Mouse (Mus musculus): ENCODE data around the gene Sardh. TPM values are rescaled to one million over a fixed set of nuclear protein-coding genes. Genes with fewer than 3 reads are reported as not detected.

Sardh gene
- polyA plus RNA-seq, 1 experiment from 2014 or later, result 2.9 TPM

DNA sequence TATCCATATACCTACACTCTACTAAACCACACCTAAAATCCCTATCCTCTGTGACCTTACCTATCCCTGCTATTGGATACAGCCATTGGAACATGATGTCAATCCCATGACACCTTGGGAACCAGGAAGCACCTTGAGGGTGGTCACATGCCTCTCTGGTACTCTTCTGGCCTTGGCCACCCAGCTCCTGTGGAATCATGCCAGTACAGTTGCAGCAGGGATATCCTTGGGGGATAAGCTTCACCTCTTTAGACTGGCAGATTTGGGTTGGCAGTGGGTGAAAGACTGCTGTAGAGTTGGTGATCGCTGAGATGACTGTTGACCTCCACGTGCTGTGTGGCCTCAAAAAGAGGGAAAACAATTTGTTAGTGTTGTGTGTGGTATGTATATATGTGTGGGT is 86.6 kb downstream of the Sardh start:
- H3K9me3 ChIP-seq, result no peaks in the 10 kb centered on the region
- no peaks in the 10 kb centered on the region for H3K36me3 ChIP-seq (replicated peaks)
- peaks cover 8% of the 10 kb centered on the region; the same call in 1 of the 2 replicates for H3K4me1 ChIP-seq
- 0 out of 2 replicates have a peak, but pooled peaks cover 13% of the 10 kb centered on the region for H3K27me3 ChIP-seq (replicated peaks; ENCODE audit: low read depth, poor library complexity, severe bottlenecking)
- H3K4me3 ChIP-seq, result no peak overlapping the region
- H3K27ac ChIP-seq (replicated peaks), result no peak overlapping the region
- no peak for DNase-seq (ENCODE audit: low spot score)
- WGBS, result 92% methylated on average over 2 of the region's 2 CpGs

- 78% methylated on average over 6 of the region's 6 CpGs for WGBS
- no peak overlapping the region for H3K4me3 ChIP-seq
- H3K27me3 ChIP-seq (replicated peaks; ENCODE audit: low read depth, poor library complexity, severe bottlenecking), result no peaks in the 10 kb centered on the region
- DNase-seq (ENCODE audit: low spot score), result no peak
- H3K27ac ChIP-seq (replicated peaks), result no peak overlapping the region
- H3K9me3 ChIP-seq, result no peaks in the 10 kb centered on the region
- H3K4me1 ChIP-seq, result peaks cover 14% of the 10 kb centered on the region; the same call in 1 of the 2 replicates
- H3K36me3 ChIP-seq (replicated peaks), result no peaks in the 10 kb centered on the region
Observed at GRCm38 (mm10) chr2:27156596-27156995, 91.5 kb downstream of the Sardh start.

- 86% methylated on average over 10 of the region's 10 CpGs for WGBS
- H3K27me3 ChIP-seq (replicated peaks; ENCODE audit: low read depth, poor library complexity, severe bottlenecking), result no peaks in the 10 kb centered on the region
- H3K27ac ChIP-seq (replicated peaks), result no peak overlapping the region
- no peak for DNase-seq (ENCODE audit: low spot score)
- H3K9me3 ChIP-seq, result no peaks in the 10 kb centered on the region
- peaks cover 18% of the 10 kb centered on the region; the same call in 1 of the 2 replicates for H3K4me1 ChIP-seq
- H3K36me3 ChIP-seq (replicated peaks), result no peaks in the 10 kb centered on the region
- H3K4me3 ChIP-seq, result no peak overlapping the region
Observed at GRCm38 (mm10) chr2:27154466-27155185, 93.5 kb downstream of the Sardh start.

DNA sequence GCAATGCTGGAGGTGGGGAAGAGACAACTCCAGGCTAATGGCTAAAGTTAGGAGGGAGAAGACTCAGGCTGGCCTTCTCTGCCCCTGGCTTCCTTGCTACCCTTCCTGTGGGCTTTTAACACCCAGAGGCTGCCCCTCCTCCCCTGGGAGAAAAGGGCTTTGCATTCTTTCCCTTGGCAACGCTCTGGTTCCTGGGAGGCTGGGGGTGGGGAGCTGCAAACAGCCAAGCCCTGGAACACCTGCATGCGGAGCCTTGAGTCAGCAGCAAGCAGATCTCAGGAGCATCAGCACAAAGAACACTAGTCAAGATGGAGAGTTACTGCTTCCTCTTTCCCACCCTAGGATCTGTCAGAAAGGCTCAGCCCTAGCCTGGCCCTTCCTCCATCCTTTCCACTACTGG is 98.7 kb downstream of the Sardh start:
- H3K27ac ChIP-seq (replicated peaks), result no peak overlapping the region

GRCm38 (mm10) chr2:27146840-27147239 is 101.3 kb downstream of the Sardh start:
- Histone ChIP-seq H3K4me1 (peaks cover 23% of the 10 kb centered on the region), H3K36me3 (replicated peaks) (no peaks in the 10 kb centered on the region), H3K4me3 (no peak overlapping the region), H3K27me3 (replicated peaks; ENCODE audit: low read depth, poor library complexity, severe bottlenecking) (peaks cover 20% of the 10 kb centered on the region), H3K27ac (replicated peaks) (no peak overlapping the region), H3K9me3 (no peaks in the 10 kb centered on the region)
- WGBS, result 80% methylated on average over 6 of the region's 6 CpGs
- DNase-seq (ENCODE audit: low spot score), result no peak

More for the DNA sequence above, 98.7 kb downstream of the Sardh start:
- no peak for DNase-seq (ENCODE audit: low spot score)
- Histone ChIP-seq H3K27me3 (replicated peaks; ENCODE audit: low read depth, poor library complexity, severe bottlenecking) (no peaks in the 10 kb centered on the region), H3K4me1 (peaks cover 15% of the 10 kb centered on the region), H3K9me3 (no peaks in the 10 kb centered on the region), H3K36me3 (replicated peaks) (no peaks in the 10 kb centered on the region), H3K4me3 (no peak overlapping the region)
- WGBS, result 10% methylated on average over 2 of the region's 2 CpGs

DNA sequence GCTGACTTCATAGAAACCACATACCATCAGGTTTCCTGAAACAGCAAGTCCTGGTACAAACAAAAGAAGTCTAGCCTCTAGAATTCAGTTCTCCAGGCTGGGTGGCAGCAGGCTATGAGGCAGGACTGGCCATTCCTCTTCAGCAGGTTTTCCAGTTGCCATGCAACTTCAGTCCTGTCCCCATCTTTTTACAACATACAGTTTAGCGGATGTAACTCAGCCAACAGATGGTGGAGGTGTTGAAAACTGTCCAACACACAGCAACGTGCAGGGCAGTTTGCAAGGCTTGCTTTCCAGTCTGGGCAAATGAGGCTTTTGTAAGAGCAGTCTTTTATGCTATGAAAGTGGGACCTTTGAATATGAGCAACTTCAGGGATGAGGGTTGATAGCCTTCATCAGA is 103.2 kb downstream of the Sardh start:
- Histone ChIP-seq H3K27ac (replicated peaks) (no peak overlapping the region), H3K4me3 (no peak overlapping the region), H3K27me3 (replicated peaks; ENCODE audit: low read depth, poor library complexity, severe bottlenecking) (peaks cover 39% of the 10 kb centered on the region), H3K4me1 (peaks cover 23% of the 10 kb centered on the region), H3K9me3 (no peaks in the 10 kb centered on the region), H3K36me3 (replicated peaks) (no peaks in the 10 kb centered on the region)
- no peak for DNase-seq (ENCODE audit: low spot score)
- WGBS, result 84% methylated on average over 2 of the region's 2 CpGs

DNA sequence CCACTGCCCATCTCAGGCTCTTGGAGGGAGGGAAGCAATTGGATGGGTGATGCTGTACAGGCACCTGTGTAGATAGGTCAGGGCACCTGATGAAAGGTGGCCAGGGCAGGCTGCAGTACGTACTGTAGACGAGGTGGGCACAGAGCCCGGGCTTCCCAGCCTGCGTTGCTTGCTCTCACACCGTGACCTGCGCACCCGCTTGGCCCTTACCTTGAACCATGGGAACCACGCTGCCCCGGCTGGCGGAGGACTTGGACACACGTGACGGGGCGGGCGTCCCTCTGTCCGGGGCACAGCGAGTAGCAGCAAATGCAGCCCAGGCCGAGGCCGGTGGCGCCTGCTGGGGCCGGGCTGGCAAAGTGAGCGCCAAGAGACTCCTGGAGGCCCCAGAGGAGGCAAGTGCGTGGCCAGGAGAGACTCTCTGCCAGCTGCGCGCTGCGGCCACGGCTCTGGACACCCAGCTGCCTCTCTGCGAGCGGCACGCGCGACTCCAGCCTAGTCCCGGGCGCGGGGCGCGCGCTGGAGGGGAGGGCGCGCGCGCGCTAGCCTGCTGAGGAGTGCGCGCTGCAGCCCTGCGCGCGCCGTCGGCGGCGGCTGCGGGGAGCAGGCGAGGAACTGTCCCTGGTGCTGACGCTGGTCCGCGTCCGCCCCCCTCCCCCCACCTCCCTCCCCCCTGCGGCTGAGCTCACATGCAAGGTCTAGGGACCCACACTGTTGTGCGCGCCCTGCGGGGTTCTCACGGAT is 106.0 kb downstream of the Sardh start, which contains the start of gene Fam163b:
Fam163b (minus strand) TSS at position 542 of the 744 bp plus-strand sequence.
- H3K4me1 ChIP-seq, result peaks cover 10% of the 10 kb centered on the region

More for the DNA sequence above, 106.0 kb downstream of the Sardh start, which contains the start of gene Fam163b:
- DNase-seq (ENCODE audit: low spot score), result peak; percentile 84
- Histone ChIP-seq H3K9me3 (no peaks in the 10 kb centered on the region), H3K27ac (replicated peaks) (0 out of 2 replicates have a peak within 1 kb of the TSS, but pooled peaks have one; percentile 54), H3K4me3 (peak within 1 kb of the TSS; percentile 57), H3K36me3 (replicated peaks) (no peaks in the 10 kb centered on the region), H3K27me3 (replicated peaks; ENCODE audit: low read depth, poor library complexity, severe bottlenecking) (peaks cover 53% of the 10 kb centered on the region)
- 1% methylated on average over 62 of the region's 62 CpGs for WGBS

Other genes starting within 250 kb of the Sardh start
- gene Cacfd1, start 238.4 kb downstream of the Sardh start, polyA plus RNA-seq (2016; fragmentation: Nextera tagmentation; extraction: Ambion mirVana), result 91.0 and 97.4 TPM in 2 replicates
- 1.4 and 2.3 TPM in 2 replicates for gene Slc2a6, start 220.3 kb downstream of the Sardh start, polyA plus RNA-seq (2016; fragmentation: Nextera tagmentation; extraction: Ambion mirVana)
- gene Mymk, start 176.2 kb downstream of the Sardh start, polyA plus RNA-seq (2016; fragmentation: Nextera tagmentation; extraction: Ambion mirVana), result 0.17 TPM in 1 of 2 replicates, not detected in the other
- gene Adamtsl2, start 169.0 kb downstream of the Sardh start, polyA plus RNA-seq (2016; fragmentation: Nextera tagmentation; extraction: Ambion mirVana), result 2.1 and 3.0 TPM in 2 replicates
- gene Fam163b, start 105.8 kb downstream of the Sardh start, polyA plus RNA-seq (2016; fragmentation: Nextera tagmentation; extraction: Ambion mirVana), result 0.06 and 0.10 TPM in 2 replicates
- 0.25 and 0.87 TPM in 2 replicates for gene Dbh, start 83.1 kb downstream of the Sardh start, polyA plus RNA-seq (2016; fragmentation: Nextera tagmentation; extraction: Ambion mirVana)
- 10.3 and 11.3 TPM in 2 replicates for gene Vav2, start 178.7 kb upstream of the Sardh start, polyA plus RNA-seq (2016; fragmentation: Nextera tagmentation; extraction: Ambion mirVana)
- gene Brd3os, start 194.0 kb upstream of the Sardh start, polyA plus RNA-seq (2016; fragmentation: Nextera tagmentation; extraction: Ambion mirVana), result 8.8 and 8.9 TPM in 2 replicates

All from embryonic facial prominence, embryonic 10.5 days (tissue).